Mouse (Mus musculus) stomach, postnatal 0 days (tissue): ENCODE results near the gene Usp30. TPM values are rescaled to one million over a fixed set of nuclear protein-coding genes. Genes with fewer than 3 reads are reported as not detected.

ENCODE experiments used
- ATAC-seq: fragments of 200-750 bp; cut with Nextera tagmentation; 2 replicates; pipeline ENCODE4 v1.8.0; 2017; ENCODE audit not compliant: low FRiP score, low TSS enrichment
- DNase-seq: peaks from one replicate; pipeline ENCODE4 v3.0.0-alpha.2; 2016; ENCODE audit warnings: low spot score
- H3K27ac ChIP-seq: fragments of 300-500 bp; sonication (generic); replicated peaks from 2 replicates; pipeline ENCODE4 v1.5.1; 2014; ENCODE audit warnings: mild to moderate bottlenecking, control low read depth
- H3K27me3 ChIP-seq: fragments of 300-500 bp; sonication (generic); 2 replicates; pipeline ENCODE4 v1.6.1; 2014; ENCODE audit warnings: low read length; ENCODE audit not compliant: control insufficient read depth, insufficient read depth
- H3K36me3 ChIP-seq: fragments of 300-500 bp; sonication (generic); 2 replicates; pipeline ENCODE4 v1.6.1; 2014; ENCODE audit warnings: low read length, mixed read lengths; ENCODE audit not compliant: control insufficient read depth, insufficient read depth
- H3K4me1 ChIP-seq: fragments of 300-500 bp; sonication (generic); replicated peaks from 2 replicates; pipeline ENCODE4 v1.6.1; 2014; ENCODE audit warnings: antibody characterized with exemption; ENCODE audit not compliant: control insufficient read depth, insufficient read depth
- H3K4me2 ChIP-seq: fragments of 300-500 bp; sonication (generic); replicated peaks from 2 replicates; pipeline ENCODE4 v1.6.1; 2014; ENCODE audit warnings: low read depth, mild to moderate bottlenecking, control low read depth, moderate library complexity
- H3K4me3 ChIP-seq: fragments of 300-500 bp; sonication (generic); 2 replicates; pipeline ENCODE4 v1.5.1; 2014; ENCODE audit warnings: low read depth, low read length, control low read depth
- H3K9ac ChIP-seq: fragments of 300-500 bp; sonication (generic); 2 replicates; pipeline ENCODE4 v1.6.1; 2014; ENCODE audit warnings: mild to moderate bottlenecking, low read length, control low read depth, mixed read lengths
- H3K9me3 ChIP-seq: fragments of 300-500 bp; sonication (generic); 2 replicates; pipeline ENCODE4 v1.6.1; 2016; ENCODE audit warnings: low read length; ENCODE audit not compliant: control insufficient read depth
- CTCF ChIP-seq: IDR thresholded peaks from 2 replicates; pipeline ENCODE4 v1.5.1; 2016; ENCODE audit warnings: antibody characterized with exemption, low read depth, mild to moderate bottlenecking, moderate library complexity
- EP300 ChIP-seq: optimal IDR thresholded peaks from 2 replicates; pipeline ENCODE3; 2016; ENCODE audit warnings: antibody characterized with exemption
- WGBS: fragments of 180-500 bp; shearing (Covaris S2); extraction: QIAGEN DNeasy Blood & Tissue Kit; methylation state at CpG from one replicate; pipeline ENCODE4 v1.1.7; 2014; 5-methylcytosine and 5-hydroxymethylcytosine counted together
- polyA plus RNA-seq: library from polyadenylated mRNA; unstranded; fragments of >200 nt; fragmentation: Nextera tagmentation; extraction: Ambion mirVana; gene quantifications from 2 replicates; pipeline ENCODE4 v1.2.1, GENCODE M21; 2015

The Usp30 gene
- polyA plus RNA-seq, 1 experiment from 2014 or later: 5.3 TPM

DNA sequence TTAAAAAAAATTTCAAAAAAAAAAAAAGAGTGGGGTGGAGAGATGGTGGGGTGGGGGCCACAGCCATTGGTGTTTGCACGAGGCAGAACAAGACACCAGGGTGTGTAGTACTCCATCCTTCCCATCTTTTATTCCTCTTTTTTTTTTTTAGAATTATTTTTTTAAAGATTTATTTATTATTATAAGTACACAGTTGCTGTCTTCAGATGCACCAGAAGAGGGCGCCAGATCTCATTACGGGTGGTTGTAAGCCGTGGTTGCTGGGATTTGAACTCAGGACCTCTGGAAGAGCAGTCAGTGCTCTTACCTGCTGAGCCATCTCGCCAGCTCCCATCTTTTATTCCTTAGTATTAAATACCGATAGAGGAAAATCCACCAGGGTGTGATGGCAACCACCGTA is 108.2 kb downstream of the Usp30 start:
- no peak for DNase-seq

GRCm38 (mm10) chr5:114173877-114174581 is 108.8 kb downstream of the Usp30 start:
- 18% methylated on average over 13 of the region's 16 CpGs for WGBS
- Histone ChIP-seq H3K9ac (no peak overlapping the region), H3K36me3 (no peaks in the 10 kb centered on the region), H3K4me1 (no peaks in the 10 kb centered on the region; the same call in 1 of the 2 replicates), H3K4me2 (peak overlapping the region; percentile 42), H3K4me3 (0 out of 2 replicates have a peak overlapping the region, but pooled peaks have one; percentile 8), H3K9me3 (no peaks in the 10 kb centered on the region), H3K27me3 (no peaks in the 10 kb centered on the region), H3K27ac (no peak overlapping the region)
- ATAC-seq: no peak
- DNase-seq: no peak
- TF ChIP-seq CTCF: no peak
- no peak for TF ChIP-seq EP300

More for the DNA sequence above, 108.2 kb downstream of the Usp30 start:
- no peaks in the 10 kb centered on the region for H3K9me3 ChIP-seq
- H3K4me2 ChIP-seq: no peak overlapping the region
- no peaks in the 10 kb centered on the region; the same call in 1 of the 2 replicates for H3K4me1 ChIP-seq
- ATAC-seq: no peak
- peak; percentile 51 for TF ChIP-seq CTCF
- TF ChIP-seq EP300: no peak
- H3K27me3 ChIP-seq: no peaks in the 10 kb centered on the region
- WGBS: 74% methylated on average over 7 of the region's 7 CpGs
- no peak overlapping the region for H3K27ac ChIP-seq
- H3K9ac ChIP-seq: no peak overlapping the region
- H3K4me3 ChIP-seq: no peak overlapping the region
- H3K36me3 ChIP-seq: no peaks in the 10 kb centered on the region

Other genes with a start within 250 kb of the Usp30 start
- 2.0 and 2.6 TPM in 2 replicates for gene Selplg, start 232.8 kb upstream of the Usp30 start, polyA plus RNA-seq
- gene Coro1c, start 156.7 kb upstream of the Usp30 start, polyA plus RNA-seq: 91.6 and 93.6 TPM in 2 replicates
- 5.0 and 5.3 TPM in 2 replicates for gene Ssh1, start 71.6 kb upstream of the Usp30 start, polyA plus RNA-seq
- gene Dao, start 61.8 kb upstream of the Usp30 start, polyA plus RNA-seq: 0.15 and 0.24 TPM in 2 replicates
- 1.1 and 1.2 TPM in 2 replicates for gene Svop, start 26.1 kb downstream of the Usp30 start, polyA plus RNA-seq
- gene Alkbh2, start 62.8 kb downstream of the Usp30 start, polyA plus RNA-seq: 6.2 and 6.9 TPM in 2 replicates
- 15.1 and 16.2 TPM in 2 replicates for gene Ung, start 64.9 kb downstream of the Usp30 start, polyA plus RNA-seq
- 1.3 and 1.4 TPM in 2 replicates for gene Acacb, start 81.1 kb downstream of the Usp30 start, polyA plus RNA-seq
- gene Foxn4, start 208.3 kb downstream of the Usp30 start, polyA plus RNA-seq: not detected in 2 replicates
- gene Myo1h, start 223.7 kb downstream of the Usp30 start, polyA plus RNA-seq: 3.0 and 3.8 TPM in 2 replicates